Mouse (Mus musculus) olfactory bulb, adult 2 months (tissue): ENCODE results near the gene Adam23.

ENCODE experiments used
- CTCF ChIP-seq: fragments of 200-500 bp; IDR thresholded peaks from 2 replicates; pipeline ENCODE4 v1.5.1; 2012; ENCODE audit warnings: low read depth, mild to moderate bottlenecking, low read length, moderate library complexity; ENCODE audit not compliant: insufficient read depth
- POLR2A ChIP-seq: fragments of 200-500 bp; IDR thresholded peaks from 2 replicates; pipeline ENCODE4 v1.6.1; 2012; ENCODE audit warnings: mild to moderate bottlenecking, low read depth, low read length, moderate library complexity; ENCODE audit not compliant: insufficient read depth

DNA sequence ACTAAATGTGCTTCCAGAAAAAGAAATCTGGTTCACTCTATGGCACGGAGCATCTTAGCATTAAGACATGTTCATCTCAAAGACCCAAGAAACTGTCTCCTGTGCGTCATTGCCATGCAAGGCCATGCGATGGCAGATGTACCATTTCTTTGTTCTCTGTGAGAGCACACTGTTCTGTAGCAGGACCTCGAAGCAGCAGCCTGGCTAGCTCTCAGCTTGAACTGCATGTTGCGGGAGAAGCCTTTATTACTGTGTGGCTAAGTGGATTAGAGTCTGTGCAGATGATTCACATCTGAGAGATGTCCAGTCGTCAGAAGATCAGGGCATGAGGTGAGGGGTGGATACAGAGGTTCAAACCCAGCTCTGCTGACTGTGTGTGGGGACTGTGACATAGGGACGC, 141.2 kb downstream of the Adam23 start:
- TF ChIP-seq CTCF (no peak), POLR2A (no peak)
